Mouse (Mus musculus) frontal cortex, adult 2 months (tissue): Measurements from ENCODE around the gene Ubald1. TPM values are rescaled to one million over a fixed set of nuclear protein-coding genes. Genes with fewer than 3 reads are reported as not detected.

Experiments used
- DNase-seq, 2 experiments: peaks; one replicate each; pipeline ENCODE4 v3.0.0; 2022; ENCODE audit warnings: low spot score in 1 of 2; ENCODE audit errors: extremely low spot score in 1 of 2
- polyA plus RNA-seq: library from polyadenylated mRNA; depleted of rRNA; stranded (reverse); fragments of >200 nt; gene quantifications from 2 replicates; pipeline ENCODE4 v1.2.3, GENCODE M21; 2012

The Ubald1 gene
- polyA plus RNA-seq, 1 experiment: 51.3 TPM

DNA sequence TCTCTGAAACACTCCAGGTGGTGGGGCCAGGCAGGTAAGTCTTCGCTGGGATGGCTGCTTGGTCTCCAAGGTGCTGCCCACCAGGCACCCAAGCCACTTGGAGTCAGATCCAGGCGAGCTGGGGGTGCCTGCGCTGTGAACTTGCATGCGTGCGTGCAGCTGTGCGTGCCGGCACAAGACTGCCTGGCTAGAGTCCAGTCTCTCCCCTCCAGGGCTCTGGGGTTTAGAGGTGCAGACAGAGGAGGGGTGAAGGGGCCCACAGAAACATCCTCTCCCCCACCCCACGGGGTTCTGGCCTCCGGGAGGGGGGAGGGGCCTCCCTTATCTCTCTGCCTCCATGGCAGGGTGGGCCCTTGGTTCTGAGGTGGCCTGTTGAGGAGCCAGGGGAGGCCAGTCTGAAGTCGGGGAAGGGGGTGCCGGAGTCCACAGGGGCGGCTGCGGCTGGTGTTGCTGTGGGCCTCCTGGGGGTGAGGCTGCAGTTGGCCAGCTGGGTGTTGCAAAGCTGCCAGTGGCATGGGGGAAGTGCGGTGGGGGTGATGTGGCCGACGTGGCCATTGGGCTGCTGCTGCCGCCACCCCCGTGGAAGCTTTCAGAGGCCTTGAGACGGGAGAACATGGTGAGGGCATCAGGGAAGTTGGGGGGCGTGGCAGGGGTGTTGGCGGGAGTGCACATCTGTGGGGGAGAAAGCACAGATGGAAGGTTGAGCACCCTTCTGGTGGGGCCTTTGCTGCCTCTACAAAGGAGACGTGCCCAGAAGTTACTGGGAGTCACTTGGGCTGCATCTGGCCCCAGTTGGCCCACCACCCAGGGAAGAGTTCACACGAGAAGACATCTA is 4.7 kb downstream of the Ubald1 start:
- no peak for DNase-seq

- DNase-seq: no peak
Measured at GRCm38 (mm10) chr16:4871926-4872325, 8.2 kb downstream of the Ubald1 start.

GRCm38 (mm10) chr16:4870490-4870889 is 9.6 kb downstream of the Ubald1 start:
- DNase-seq: no peak

GRCm38 (mm10) chr16:4866101-4866695 is 13.9 kb downstream of the Ubald1 start:
- no peak for DNase-seq

GRCm38 (mm10) chr16:4863742-4864141 is 16.4 kb downstream of the Ubald1 start:
- no peak for DNase-seq

- DNase-seq: peak in 1 of 2 experiments; percentile 78
Measured at GRCm38 (mm10) chr16:4862863-4863483, 17.1 kb downstream of the Ubald1 start.

- no peak for DNase-seq
Measured at GRCm38 (mm10) chr16:4861392-4861791, 18.7 kb downstream of the Ubald1 start.

GRCm38 (mm10) chr16:4855046-4855650 is 25.0 kb downstream of the Ubald1 start:
- no peak for DNase-seq

DNA sequence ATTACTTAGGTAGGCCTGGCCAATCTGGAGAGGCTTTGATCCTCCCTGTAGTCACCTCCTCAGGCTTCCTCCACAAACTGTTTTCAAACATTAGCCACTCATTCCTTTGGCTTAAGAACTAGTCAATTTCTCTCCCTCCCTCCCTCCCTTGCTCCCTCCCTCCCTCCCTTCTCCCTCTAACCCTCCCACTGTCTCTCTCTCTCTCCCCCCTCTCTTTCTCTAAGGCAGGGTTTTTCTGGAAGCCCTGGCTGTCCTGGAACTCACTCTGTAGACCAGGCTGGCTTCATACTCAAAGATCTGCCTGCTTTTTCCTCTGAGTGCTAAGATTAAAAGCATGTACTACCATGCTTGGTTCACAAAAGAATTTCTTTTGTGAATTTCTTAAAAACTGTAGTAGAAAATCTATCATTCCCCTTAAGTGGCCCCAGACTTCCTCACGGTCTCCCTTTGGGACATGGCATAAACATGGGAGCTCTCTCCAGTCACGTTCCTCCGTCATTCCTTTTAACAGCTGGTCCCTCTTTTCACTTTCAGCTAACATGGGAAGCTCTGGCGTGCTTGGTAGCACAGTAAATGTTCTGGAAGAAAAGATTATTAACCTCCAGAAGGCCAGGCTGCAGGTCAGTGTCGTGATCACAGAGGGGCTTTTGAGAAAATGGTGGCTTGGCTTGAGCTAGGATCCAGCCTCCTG is 29.0 kb downstream of the Ubald1 start:
- DNase-seq: no peak

DNA sequence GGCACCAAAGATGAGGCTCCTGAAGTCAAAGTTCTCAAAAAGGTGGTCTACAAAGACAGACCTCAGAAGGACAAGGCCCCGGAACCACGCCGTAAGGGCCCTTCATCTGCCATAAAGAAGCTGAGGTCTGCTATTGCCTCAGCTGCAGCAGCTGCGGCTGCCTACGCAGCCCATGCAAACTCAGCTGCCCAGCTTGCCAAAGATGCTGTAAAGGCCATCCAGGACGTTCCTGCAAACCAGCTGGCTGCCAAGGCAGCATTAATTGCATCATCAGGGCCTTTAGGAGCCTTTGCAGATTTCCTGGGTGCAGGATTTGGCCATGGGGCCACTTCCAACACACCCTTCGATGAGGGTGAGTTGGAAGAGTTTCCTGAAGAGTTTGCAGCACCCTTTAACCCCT is 29.8 kb downstream of the Ubald1 start:
- no peak for DNase-seq

- DNase-seq: no peak
Measured at GRCm38 (mm10) chr16:4848090-4848489, 32.0 kb downstream of the Ubald1 start.

DNA sequence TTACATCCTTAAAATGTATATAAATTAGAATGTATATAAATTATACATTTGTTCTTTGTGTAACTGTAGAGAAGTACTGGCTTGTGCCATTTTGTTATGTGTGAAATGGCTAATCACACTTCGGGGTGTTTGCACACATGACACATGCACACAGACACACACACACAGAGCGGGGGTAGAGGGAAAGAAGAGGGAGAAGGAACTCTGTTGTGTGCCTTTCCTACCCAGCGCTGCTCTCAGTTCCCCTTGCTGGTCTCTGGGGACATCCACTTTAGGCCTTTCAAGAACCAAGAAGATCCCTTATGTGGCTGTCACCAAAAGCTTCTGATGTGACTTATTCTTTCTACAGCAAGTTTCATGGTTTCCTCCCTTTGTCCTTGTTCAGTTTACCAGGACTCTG is 33.1 kb downstream of the Ubald1 start:
- DNase-seq: no peak

DNA sequence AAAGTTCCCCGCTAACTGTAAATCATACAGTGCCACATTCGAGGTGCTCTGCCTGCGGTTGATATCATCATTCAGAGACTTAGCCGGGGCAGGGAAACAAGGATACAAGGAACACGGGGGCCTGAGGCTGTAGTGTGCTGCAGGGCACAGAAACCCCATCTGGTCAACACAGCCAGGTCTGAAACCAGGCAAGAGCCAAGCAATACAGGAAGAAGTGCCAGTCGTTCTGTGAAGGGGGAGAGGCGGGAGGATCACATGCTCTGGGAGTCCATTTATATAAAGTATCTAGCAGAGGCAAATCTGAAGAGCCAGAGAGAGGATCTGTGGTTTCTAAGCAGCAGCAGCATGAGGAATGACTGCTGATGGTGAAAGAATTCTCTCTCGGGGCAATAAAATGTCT is 39.9 kb downstream of the Ubald1 start:
- DNase-seq: no peak

GRCm38 (mm10) chr16:4839552-4839951 is 40.6 kb downstream of the Ubald1 start:
- DNase-seq: no peak

DNA sequence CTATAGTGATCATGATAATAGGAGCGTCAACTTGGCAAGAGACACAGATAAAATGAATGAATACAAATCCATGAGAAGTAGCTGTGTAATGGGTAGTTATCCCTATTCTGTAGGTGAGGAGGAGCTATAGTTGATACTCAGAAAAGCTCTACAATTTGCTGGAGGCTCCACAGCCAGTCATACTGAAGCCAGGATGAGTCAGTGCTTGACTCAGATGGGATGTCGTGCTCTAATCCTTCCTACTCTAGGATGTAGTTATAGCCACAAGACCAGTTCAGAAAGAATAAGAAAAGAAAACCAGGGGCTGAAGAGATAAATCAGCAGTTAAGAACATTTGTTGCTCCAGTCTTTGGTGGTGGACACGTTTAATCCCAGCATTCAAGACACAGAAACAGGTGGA is 42.5 kb downstream of the Ubald1 start:
- DNase-seq: peak in 1 of 2 experiments; percentile 25

DNA sequence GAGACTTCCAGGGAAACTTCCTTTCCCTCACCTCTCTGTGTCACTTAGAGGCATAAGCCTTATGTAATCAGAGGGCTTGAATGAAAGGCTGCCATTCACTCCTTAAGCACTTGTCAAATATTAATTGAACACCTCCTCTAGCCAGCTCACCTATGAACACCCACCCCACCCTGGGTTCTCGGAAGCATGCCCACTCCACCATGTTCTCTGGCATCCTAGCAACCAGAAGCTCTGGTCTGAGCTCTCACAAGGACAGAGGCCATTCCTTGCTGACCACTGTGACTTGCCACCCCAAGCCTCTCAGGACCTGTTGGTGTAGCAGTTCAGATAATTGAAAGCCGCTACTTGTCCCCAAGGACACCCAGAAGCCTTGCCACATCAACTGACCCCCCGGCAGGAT is 44.9 kb downstream of the Ubald1 start, which contains the start of gene 4930562C15Rik:
Gene 4930562C15Rik, plus strand, starts transcription at position 226 of the 400 bp plus-strand sequence.
- no peak for DNase-seq

- DNase-seq: no peak
Measured at GRCm38 (mm10) chr16:4833858-4834257, 46.3 kb downstream of the Ubald1 start.

- peak; percentile 32 to 64 for DNase-seq
Measured at GRCm38 (mm10) chr16:4831650-4832419, 48.3 kb downstream of the Ubald1 start.

DNA sequence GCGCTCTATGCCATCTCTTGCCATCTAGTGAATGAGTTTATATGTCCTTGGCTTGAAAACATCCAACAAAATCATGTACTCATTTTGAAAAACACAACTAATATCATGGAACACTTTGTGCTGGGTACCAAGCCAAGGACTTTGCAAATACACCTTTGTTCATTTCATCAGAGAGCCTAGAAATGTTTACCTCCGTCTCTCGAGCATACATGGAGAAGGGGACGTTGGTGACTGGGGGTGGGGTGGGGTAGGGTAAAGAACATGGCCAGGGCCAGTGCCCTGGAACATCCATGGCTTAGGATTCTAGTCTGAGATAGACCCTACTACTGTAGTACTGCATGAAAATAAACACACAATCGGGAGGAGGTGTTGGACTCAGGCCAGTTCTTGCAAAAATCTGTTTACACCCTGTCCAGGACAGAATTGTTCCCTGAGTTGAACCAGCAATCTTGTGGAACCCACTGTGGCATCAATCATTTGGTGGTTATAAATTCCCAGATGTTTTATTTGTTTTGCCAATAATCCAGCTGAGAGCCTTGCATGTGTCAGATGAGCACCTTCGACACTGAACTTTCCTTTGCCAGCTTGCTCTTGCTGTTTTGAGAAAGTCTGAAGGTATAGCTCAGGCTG is 50.7 kb downstream of the Ubald1 start:
- DNase-seq: no peak
